Mouse (Mus musculus): ENCODE data around the gene Gm2030. TPM values are rescaled to one million over a fixed set of nuclear protein-coding genes. Genes with fewer than 3 reads are reported as not detected.

The Gm2030 gene
- total RNA-seq (2023): not detected in 4 replicates

DNA sequence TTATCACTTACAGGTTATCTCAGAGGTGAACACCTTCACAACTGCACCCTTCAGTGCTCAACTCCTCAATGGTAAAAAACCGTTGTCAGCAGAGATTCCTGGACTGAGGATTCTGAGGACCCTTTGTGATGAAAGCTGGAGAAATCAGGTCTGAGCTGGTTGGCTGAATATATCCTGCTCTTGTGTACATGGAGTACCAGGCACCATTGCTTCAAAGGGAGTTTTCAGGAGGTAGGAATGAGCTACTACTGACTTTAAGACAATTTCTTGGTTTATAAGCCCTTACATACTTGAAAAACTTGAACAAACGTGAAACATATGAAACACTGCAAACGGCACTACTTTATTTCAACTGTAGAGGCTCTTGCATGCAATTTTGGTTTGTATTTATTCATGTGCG, at the start of gene Gm2030:
Gene Gm2030, minus strand, starts transcription at position 101 of the 400 bp plus-strand sequence.

Other genes starting within 250 kb of the Gm2030 start
- gene Gm2012, start 78.7 kb downstream of the Gm2030 start, total RNA-seq (2023): not detected in 4 replicates
- gene Slx, start 235.5 kb upstream of the Gm2030 start, total RNA-seq (2023): not detected in 4 replicates

Measured in B cell, adult 62 days (primary cell).